Mouse (Mus musculus) cerebellum, adult 11 months (tissue): ENCODE measurements around the gene Stk36.

Experiments
- DNase-seq: peaks from one replicate; pipeline ENCODE4 v3.0.0; 2022

The Stk36 gene

GRCm38 (mm10) chr1:74672731-74673130 is 71.5 kb downstream of the Stk36 start:
- no peak for DNase-seq

GRCm38 (mm10) chr1:74676863-74677262 is 75.6 kb downstream of the Stk36 start:
- DNase-seq: no peak

GRCm38 (mm10) chr1:74677843-74678242 is 76.6 kb downstream of the Stk36 start:
- DNase-seq: no peak
